Mouse (Mus musculus) embryonic fibroblast, embryonic 13.5 days (primary cell): ENCODE measurements at regions not wholly inside any gene's neighbourhood (a gene's known extent, or its start where the extent isn't known, plus 50 kb on each side); places are given as distances from the start of the nearest gene placed in this dataset.

ENCODE experiments used
- CTCF ChIP-seq: IDR thresholded peaks from 2 replicates; pipeline ENCODE4 v1.5.1; 2011; ENCODE audit warnings: mild to moderate bottlenecking, control low read depth, low read length, moderate library complexity, borderline replicate concordance; ENCODE audit not compliant: insufficient read depth
- POLR2A ChIP-seq: IDR thresholded peaks from 2 replicates; pipeline ENCODE4 v1.6.1; 2011; ENCODE audit warnings: low read depth, mild to moderate bottlenecking, control low read depth, low read length, moderate library complexity

GRCm38 (mm10) chr13:92963351-92963895, 118.9 kb downstream of the Mtx3 start:
- TF ChIP-seq POLR2A = no peak
- TF ChIP-seq CTCF = no peak
